Mouse (Mus musculus): ENCODE measurements around the gene Spocd1. TPM values are rescaled to one million over a fixed set of nuclear protein-coding genes. Genes with fewer than 3 reads are reported as not detected.

Gene Spocd1
- polyA plus RNA-seq, 1 experiment from 2014 or later, result 0.06 TPM

DNA sequence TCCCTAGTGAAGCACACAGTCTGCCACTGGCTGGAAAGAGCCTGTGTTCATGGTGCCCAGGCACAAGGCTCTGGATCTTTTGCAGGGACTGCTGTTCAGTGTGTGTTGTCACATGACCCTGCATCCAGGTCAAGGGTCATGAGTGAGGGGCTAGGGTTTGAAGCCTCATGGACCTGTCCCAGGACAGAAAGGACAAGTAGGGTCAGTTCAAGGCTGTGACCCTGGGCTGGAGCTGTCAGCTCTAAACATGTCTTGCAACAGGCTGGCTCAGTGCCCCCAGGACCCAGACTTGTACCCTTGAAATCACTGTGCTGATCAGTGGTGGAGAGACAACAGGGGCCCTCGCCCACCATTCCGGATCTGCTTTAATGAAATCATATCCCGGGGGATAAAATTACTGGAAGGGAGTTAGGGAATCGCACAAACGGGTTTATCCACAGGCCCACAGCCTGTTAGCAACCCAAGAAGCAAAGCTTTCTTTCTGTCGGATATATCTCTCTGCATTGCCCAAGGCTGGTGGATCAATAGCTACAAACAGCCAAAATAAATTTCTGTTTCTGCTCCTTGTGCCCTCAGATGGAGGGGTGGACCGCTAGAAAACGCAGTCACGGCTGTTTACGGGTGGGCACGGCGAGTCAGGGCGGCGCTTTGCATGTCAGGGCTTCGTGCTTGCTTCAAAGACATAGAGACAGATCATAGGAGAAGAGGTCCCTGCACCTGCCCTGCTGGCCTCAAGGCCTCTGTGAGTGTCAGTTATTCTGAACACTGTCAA lies 8.3 kb upstream of the Spocd1 start:
- no peak overlapping the region for H3K27ac ChIP-seq

DNA sequence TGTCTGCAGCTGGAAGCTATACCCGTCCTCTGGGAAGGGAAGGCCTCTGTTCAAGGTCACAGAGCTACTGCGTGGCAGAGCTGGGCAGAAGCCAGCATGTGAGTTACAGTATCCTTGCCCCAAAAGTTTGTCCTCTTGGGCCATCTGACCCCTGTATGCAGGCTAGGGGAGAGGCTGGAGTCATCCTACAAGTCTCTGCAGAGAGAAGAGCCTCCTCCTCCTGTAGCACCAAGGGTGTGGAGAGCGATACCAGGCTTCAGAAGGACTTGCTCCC lies 7.8 kb upstream of the Spocd1 start:
- no peaks in the 10 kb centered on the region for H3K36me3 ChIP-seq
- 68% methylated on average over 3 of the region's 3 CpGs for WGBS
- H3K4me2 ChIP-seq (replicated peaks), result no peak overlapping the region
- no peak overlapping the region for H3K27ac ChIP-seq
- no peak for ATAC-seq (ENCODE audit: insufficient number of reproducible peaks, insufficient read depth, low FRiP score, low TSS enrichment)
- H3K27me3 ChIP-seq, result no peaks in the 10 kb centered on the region
- H3K4me3 ChIP-seq, result no peak overlapping the region
- H3K4me1 ChIP-seq, result peaks cover 25% of the 10 kb centered on the region; the same call in 1 of the 2 replicates
- H3K9ac ChIP-seq, result no peak overlapping the region
- H3K9me3 ChIP-seq, result no peaks in the 10 kb centered on the region

More for the DNA sequence above, 8.3 kb upstream of the Spocd1 start:
- 74% methylated on average over 15 of the region's 15 CpGs for WGBS
- Histone ChIP-seq H3K9ac (no peak overlapping the region), H3K4me3 (no peak overlapping the region), H3K27me3 (no peaks in the 10 kb centered on the region), H3K4me2 (replicated peaks) (no peak overlapping the region), H3K9me3 (no peaks in the 10 kb centered on the region), H3K36me3 (no peaks in the 10 kb centered on the region), H3K4me1 (peaks cover 25% of the 10 kb centered on the region; the same call in 1 of the 2 replicates)
- peak; percentile 35; the same call in 1 of the 2 replicates for ATAC-seq (ENCODE audit: insufficient number of reproducible peaks, insufficient read depth, low FRiP score, low TSS enrichment)

DNA sequence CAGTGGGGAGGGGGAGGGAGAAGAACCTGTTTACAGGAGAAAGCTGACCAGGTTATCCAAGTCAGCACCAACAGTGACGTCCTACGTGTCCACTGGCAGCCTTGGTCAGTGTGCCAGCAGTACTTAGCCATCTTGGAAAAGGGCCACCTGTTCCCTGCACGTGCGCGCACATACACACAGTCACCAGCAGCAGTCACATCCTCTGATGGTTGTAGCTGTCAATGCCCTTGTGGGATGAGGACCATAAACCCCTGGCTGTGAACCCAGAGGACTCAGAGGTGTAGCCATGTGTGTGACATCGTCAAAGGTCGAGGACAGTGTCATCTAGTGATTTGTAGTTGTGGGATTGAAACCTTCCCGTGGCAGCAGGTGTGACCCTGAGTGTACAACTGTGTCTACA lies 4.9 kb upstream of the Spocd1 start:
- H3K4me3 ChIP-seq, result no peak overlapping the region
- H3K27ac ChIP-seq, result no peak overlapping the region
- H3K4me1 ChIP-seq, result peaks cover 11% of the 10 kb centered on the region
- no peak for ATAC-seq (ENCODE audit: insufficient number of reproducible peaks, insufficient read depth, low FRiP score, low TSS enrichment)
- H3K9ac ChIP-seq, result no peak overlapping the region
- WGBS, result 83% methylated on average over 8 of the region's 8 CpGs
- no peak overlapping the region for H3K4me2 ChIP-seq (replicated peaks)
- H3K36me3 ChIP-seq, result no peaks in the 10 kb centered on the region
- no peaks in the 10 kb centered on the region for H3K27me3 ChIP-seq
- no peaks in the 10 kb centered on the region for H3K9me3 ChIP-seq

- Histone ChIP-seq H3K4me1 (peaks cover 12% of the 10 kb centered on the region), H3K4me2 (replicated peaks) (no peak overlapping the region), H3K36me3 (no peaks in the 10 kb centered on the region), H3K27ac (no peak overlapping the region), H3K9ac (no peak overlapping the region), H3K4me3 (no peak overlapping the region), H3K9me3 (no peaks in the 10 kb centered on the region), H3K27me3 (no peaks in the 10 kb centered on the region)
- no peak for ATAC-seq (ENCODE audit: insufficient number of reproducible peaks, insufficient read depth, low FRiP score, low TSS enrichment)
- 76% methylated on average over 6 of the region's 6 CpGs for WGBS
Measured at GRCm38 (mm10) chr4:129924694-129925093, 4.4 kb upstream of the Spocd1 start.

GRCm38 (mm10) chr4:129926544-129926943 lies 2.5 kb upstream of the Spocd1 start:
- no peaks in the 10 kb centered on the region for H3K36me3 ChIP-seq
- peaks cover 2% of the 10 kb centered on the region for H3K4me1 ChIP-seq
- 48% methylated on average over 8 of the region's 8 CpGs for WGBS
- no peak for ATAC-seq (ENCODE audit: insufficient number of reproducible peaks, insufficient read depth, low FRiP score, low TSS enrichment)
- no peak overlapping the region for H3K9ac ChIP-seq
- no peak overlapping the region for H3K27ac ChIP-seq
- no peak overlapping the region for H3K4me2 ChIP-seq (replicated peaks)
- no peak overlapping the region for H3K4me3 ChIP-seq
- no peaks in the 10 kb centered on the region for H3K27me3 ChIP-seq
- no peaks in the 10 kb centered on the region for H3K9me3 ChIP-seq

DNA sequence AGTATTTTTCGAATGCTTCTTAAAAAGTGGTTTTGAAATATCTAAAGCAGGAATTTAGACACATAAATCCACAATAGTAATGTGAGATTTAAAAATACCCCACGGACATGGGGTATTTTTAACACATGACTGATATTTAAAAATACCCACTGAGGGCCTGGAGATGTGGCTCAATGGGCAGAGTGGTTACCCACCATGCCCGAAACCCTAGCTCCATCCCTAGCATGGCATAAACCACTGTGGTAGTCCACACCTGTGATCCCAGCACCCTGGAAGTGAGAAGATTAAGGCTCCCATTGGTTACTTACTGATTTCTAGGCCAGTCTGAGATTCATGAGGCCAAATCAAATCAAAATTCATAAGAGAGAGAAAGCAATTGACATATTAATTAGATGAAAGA lies 2.0 kb upstream of the Spocd1 start:
- 80% methylated on average over 3 of the region's 3 CpGs for WGBS
- Histone ChIP-seq H3K9me3 (no peaks in the 10 kb centered on the region), H3K9ac (no peak overlapping the region), H3K27ac (no peak overlapping the region), H3K27me3 (no peaks in the 10 kb centered on the region), H3K4me2 (replicated peaks) (no peak overlapping the region), H3K36me3 (no peaks in the 10 kb centered on the region), H3K4me3 (no peak overlapping the region), H3K4me1 (peaks cover 2% of the 10 kb centered on the region; the same call in 1 of the 2 replicates)
- ATAC-seq (ENCODE audit: insufficient number of reproducible peaks, insufficient read depth, low FRiP score, low TSS enrichment), result no peak

DNA sequence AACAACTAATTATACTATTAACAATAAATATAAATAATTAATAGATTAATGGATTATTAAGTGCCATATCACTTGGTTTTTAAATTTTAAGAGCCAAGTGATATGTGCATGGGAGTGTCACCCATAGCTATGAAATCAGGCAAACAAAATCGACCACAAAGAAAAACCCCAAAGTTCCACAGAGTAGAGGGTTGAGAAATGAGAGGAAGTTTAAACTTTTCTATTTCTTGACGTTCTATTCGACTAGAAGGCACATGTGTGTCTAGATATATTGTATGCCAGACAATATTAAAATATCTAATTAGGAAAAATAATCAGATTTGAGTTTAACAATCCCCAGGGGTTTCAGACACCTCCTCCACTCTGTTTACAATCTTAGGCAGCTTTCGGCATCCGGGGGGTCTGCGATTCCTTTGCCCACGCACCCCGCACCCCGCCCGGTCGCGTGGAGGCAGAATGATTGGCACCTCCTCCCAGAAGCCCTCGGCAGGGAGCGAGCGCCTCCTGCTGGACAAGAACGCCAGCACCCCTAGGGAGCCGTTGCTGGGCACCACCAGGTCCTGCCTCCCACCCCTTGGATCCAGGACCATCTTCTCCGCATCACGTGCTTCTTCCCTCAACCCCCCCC lies 811 bp upstream of the Spocd1 start:
- no peaks in the 10 kb centered on the region for H3K36me3 ChIP-seq
- 0 out of 2 replicates have a peak overlapping the region, but pooled peaks have one; percentile 6 for H3K4me3 ChIP-seq
- 0 out of 2 replicates have a peak, but pooled peaks have one; percentile 22 for ATAC-seq (ENCODE audit: insufficient number of reproducible peaks, insufficient read depth, low FRiP score, low TSS enrichment)
- no peaks in the 10 kb centered on the region for H3K9me3 ChIP-seq
- peak overlapping the region; percentile 44 for H3K4me2 ChIP-seq (replicated peaks)
- H3K27me3 ChIP-seq, result no peaks in the 10 kb centered on the region
- H3K9ac ChIP-seq, result no peak overlapping the region
- H3K4me1 ChIP-seq, result peaks cover 2% of the 10 kb centered on the region; the same call in 1 of the 2 replicates
- H3K27ac ChIP-seq, result no peak overlapping the region
- 8% methylated on average over 19 of the region's 19 CpGs for WGBS

GRCm38 (mm10) chr4:129933696-129934095 lies 4.6 kb downstream of the Spocd1 start:
- H3K4me1 ChIP-seq, result peaks cover 2% of the 10 kb centered on the region; the same call in 1 of the 2 replicates
- H3K9me3 ChIP-seq, result no peaks in the 10 kb centered on the region
- no peak overlapping the region for H3K9ac ChIP-seq
- H3K27ac ChIP-seq, result no peak overlapping the region
- no peak overlapping the region for H3K4me2 ChIP-seq (replicated peaks)
- H3K4me3 ChIP-seq, result no peak overlapping the region
- 84% methylated on average over 14 of the region's 14 CpGs for WGBS
- no peaks in the 10 kb centered on the region for H3K36me3 ChIP-seq
- H3K27me3 ChIP-seq, result no peaks in the 10 kb centered on the region
- no peak for ATAC-seq (ENCODE audit: insufficient number of reproducible peaks, insufficient read depth, low FRiP score, low TSS enrichment)

GRCm38 (mm10) chr4:129934177-129934855 lies 5.3 kb downstream of the Spocd1 start:
- H3K4me1 ChIP-seq, result peaks cover under 1% of the 10 kb centered on the region; the same call in 1 of the 2 replicates
- no peak overlapping the region for H3K4me2 ChIP-seq (replicated peaks)
- no peak overlapping the region for H3K27ac ChIP-seq
- no peaks in the 10 kb centered on the region for H3K9me3 ChIP-seq
- no peak overlapping the region for H3K9ac ChIP-seq
- H3K4me3 ChIP-seq, result no peak overlapping the region
- no peaks in the 10 kb centered on the region for H3K36me3 ChIP-seq
- no peaks in the 10 kb centered on the region for H3K27me3 ChIP-seq
- 68% methylated on average over 16 of the region's 16 CpGs for WGBS
- ATAC-seq (ENCODE audit: insufficient number of reproducible peaks, insufficient read depth, low FRiP score, low TSS enrichment), result no peak

- no peak for ATAC-seq (ENCODE audit: insufficient number of reproducible peaks, insufficient read depth, low FRiP score, low TSS enrichment)
Measured at GRCm38 (mm10) chr4:129951359-129951821, 22.3 kb downstream of the Spocd1 start.

DNA sequence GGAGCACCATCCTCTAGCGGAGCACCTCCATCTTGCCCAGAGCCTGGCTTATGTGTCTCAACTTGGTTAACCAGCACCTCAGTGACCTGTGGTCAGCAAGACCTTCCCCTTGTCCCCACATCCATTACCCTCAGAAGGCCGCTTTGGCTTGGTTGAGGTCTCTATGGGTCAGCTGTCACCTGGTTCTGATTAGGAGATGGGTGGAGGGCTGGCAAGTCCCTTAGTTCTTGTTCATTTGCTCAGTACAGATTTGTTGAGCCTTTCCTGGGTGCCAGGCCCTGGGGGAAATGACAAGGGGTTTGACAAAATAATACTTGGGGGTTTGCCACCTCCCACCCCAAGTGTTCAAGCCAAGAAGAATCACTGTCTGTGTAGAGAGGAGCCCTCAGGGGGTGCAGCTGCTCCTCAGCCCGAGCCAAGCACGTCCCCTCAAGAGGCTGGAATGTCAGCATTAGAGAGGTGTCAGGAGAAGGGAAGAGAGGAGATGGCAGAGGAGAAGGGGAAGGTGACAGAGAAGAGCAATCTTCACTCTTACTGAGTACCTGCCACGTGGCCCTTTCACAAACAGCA lies 23.3 kb downstream of the Spocd1 start:
- Histone ChIP-seq H3K4me2 (replicated peaks) (no peak overlapping the region), H3K4me1 (no peaks in the 10 kb centered on the region), H3K4me3 (no peak overlapping the region), H3K27ac (no peak overlapping the region), H3K9me3 (no peaks in the 10 kb centered on the region), H3K9ac (no peak overlapping the region), H3K36me3 (no peaks in the 10 kb centered on the region), H3K27me3 (0 out of 2 replicates have a peak, but pooled peaks cover 3% of the 10 kb centered on the region)
- 39% methylated on average over 5 of the region's 5 CpGs for WGBS
- ATAC-seq (ENCODE audit: insufficient number of reproducible peaks, insufficient read depth, low FRiP score, low TSS enrichment), result no peak

More at GRCm38 (mm10) chr4:129951359-129951821, 22.3 kb downstream of the Spocd1 start:
- 0 out of 2 replicates have a peak, but pooled peaks cover 3% of the 10 kb centered on the region for H3K27me3 ChIP-seq
- H3K4me3 ChIP-seq, result no peak overlapping the region
- no peaks in the 10 kb centered on the region for H3K4me1 ChIP-seq
- H3K9me3 ChIP-seq, result no peaks in the 10 kb centered on the region
- no peak overlapping the region for H3K4me2 ChIP-seq (replicated peaks)
- no peaks in the 10 kb centered on the region for H3K36me3 ChIP-seq
- 82% methylated on average over 6 of the region's 6 CpGs for WGBS
- H3K9ac ChIP-seq, result no peak overlapping the region
- H3K27ac ChIP-seq, result no peak overlapping the region
